Mouse (Mus musculus) thymus, adult 2 months (tissue): ENCODE measurements around the gene Vrk2.

Experiments
- CTCF ChIP-seq: fragments of 200-500 bp; IDR thresholded peaks from 2 replicates; pipeline ENCODE4 v1.5.1; 2012; ENCODE audit warnings: mild to moderate bottlenecking, control low read depth, low read length, moderate library complexity, borderline replicate concordance; ENCODE audit not compliant: control insufficient read depth, poor library complexity, insufficient read depth; ENCODE audit errors: extremely low read depth
- POLR2A ChIP-seq: fragments of 200-500 bp; IDR thresholded peaks from 2 replicates; pipeline ENCODE4 v1.6.1; 2012; ENCODE audit warnings: mild to moderate bottlenecking, low read length, control low read depth, moderate library complexity; ENCODE audit not compliant: control insufficient read depth, poor library complexity, insufficient read depth; ENCODE audit errors: extremely low read depth

DNA sequence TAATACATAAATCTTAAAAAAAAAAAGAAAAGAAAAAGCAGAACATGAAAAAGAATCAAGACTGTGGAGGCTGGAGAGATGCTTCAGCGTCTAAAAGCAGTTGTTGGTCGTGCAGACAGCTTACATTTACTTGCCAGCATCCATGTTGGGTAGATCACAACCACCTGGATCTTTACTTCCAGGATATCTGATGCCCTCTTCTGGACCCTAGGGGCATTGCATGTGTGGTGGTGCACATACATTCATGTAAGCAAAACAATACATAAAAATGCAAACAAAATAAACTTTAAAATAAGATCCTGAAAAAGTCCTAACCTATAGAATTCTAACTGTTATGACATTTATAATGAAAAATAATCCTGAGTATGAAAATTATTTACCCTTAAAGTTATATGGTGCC lies 66.9 kb downstream of the Vrk2 start:
- TF ChIP-seq CTCF (no peak), POLR2A (no peak)
